Mouse (Mus musculus): ENCODE measurements around the gene Fgfr2. TPM values are rescaled to one million over a fixed set of nuclear protein-coding genes. Genes with fewer than 3 reads are reported as not detected.

Gene Fgfr2
- polyA plus RNA-seq, 2 experiments from 2014 or later = not detected

DNA sequence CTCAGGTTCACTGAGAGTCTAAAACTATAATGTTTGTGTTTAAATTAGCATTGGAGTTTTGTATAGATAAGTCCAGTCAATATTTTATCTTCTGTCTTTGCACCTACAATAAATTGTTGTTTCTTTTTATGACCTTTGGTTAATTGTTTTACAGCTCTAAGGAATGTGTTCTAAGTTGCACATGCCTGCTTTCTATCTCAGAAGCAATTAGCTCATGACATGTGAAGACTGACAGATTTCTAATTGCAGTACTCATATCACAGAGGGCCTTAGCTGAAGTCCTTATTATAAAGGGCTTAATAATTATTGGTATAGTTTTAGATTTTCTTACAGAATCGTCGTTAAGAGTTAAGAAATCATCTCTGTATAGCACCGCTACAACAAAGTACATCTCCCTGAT, 1107.2 kb downstream of the Fgfr2 start:
- no peak for ATAC-seq

DNA sequence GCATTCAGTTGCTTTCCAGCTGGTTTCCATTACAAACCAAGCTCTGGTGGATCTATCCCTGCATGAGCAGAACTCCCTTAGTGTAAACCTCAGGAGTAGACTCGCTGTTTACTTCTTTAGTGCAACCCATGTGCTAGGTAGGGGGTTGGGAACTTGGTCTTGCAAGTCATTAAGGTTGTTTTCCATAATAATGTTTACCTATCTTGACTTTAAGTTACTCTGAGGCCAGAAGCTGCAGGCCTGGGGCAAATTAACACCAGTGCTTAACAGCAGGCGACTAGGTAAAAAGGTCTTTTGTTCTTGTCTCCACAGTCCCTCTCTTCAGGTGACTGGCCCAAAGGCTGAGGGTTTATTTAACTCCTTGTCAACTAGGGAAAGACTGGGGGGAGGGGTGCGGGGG, 1108.0 kb downstream of the Fgfr2 start:
- no peak for ATAC-seq

DNA sequence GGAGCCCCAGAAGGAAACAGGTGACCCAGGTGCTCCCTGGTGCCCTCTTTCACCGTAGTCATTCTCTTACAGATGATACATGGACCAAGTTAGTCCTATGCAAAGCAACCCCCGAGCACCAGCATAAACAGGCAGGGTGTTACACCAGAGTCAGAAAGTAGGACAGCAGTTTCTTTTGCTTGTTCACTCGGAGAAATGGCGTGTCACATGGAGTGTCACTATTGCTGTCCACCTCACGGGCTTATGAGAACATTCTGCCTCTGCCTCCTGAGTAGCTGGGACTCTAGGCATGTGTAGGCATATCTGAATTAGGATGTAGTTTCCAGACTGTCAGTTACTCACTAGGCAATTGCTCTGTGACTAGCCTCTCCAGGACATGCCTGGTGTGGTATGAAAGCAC, 1109.2 kb downstream of the Fgfr2 start:
- no peak for ATAC-seq

DNA sequence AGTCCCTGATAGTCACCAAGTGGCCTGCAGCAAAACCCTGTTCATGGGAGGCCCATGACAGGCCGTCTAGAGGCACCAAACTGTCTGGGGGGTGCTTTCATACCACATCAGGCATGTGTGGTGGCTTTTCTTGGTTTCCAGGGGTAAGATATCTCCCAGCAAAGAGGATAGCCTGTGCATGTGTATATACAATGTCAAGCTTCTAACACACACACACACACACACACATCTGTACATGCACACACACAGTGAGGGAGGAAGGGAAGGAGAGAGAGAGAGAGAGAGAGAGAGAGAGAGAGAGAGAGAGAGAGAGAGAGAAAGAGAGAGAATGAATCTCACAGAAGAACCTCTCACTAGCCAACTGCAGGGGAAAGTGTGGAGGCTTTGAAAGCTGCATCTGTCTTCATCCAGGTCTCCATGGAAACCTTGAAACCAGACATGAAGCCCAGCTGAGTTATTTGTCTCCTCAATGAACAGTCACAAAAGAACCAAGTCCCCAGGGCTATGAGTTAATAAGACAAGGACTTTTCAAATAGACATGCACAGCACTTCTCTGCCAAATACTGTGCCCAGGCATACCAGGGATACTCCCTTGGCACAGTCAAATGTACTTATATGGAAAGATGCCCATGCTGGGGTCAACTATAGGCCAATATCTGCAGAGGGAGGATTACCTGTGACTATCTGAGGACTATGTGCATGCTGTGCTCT, 1110.0 kb downstream of the Fgfr2 start:
- no peak for ATAC-seq

DNA sequence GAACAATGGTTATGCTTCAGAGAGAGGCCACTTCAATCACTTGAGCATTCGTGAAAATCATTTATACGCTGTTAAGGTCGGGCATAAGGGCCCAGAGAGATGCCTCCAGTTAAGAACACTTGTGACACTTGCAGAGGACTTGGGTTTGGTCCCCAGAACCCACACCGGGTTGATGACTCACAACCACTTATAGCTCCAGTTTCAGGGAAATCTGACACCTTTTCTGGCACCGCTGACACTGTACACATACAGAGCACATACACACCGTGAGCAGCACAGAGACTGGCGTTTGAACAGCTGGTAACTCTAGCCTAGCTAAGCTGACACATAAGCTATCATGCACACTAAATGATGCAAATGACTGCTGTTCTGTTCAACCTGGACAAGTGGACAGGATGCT, 1114.1 kb downstream of the Fgfr2 start:
- ATAC-seq = no peak

DNA sequence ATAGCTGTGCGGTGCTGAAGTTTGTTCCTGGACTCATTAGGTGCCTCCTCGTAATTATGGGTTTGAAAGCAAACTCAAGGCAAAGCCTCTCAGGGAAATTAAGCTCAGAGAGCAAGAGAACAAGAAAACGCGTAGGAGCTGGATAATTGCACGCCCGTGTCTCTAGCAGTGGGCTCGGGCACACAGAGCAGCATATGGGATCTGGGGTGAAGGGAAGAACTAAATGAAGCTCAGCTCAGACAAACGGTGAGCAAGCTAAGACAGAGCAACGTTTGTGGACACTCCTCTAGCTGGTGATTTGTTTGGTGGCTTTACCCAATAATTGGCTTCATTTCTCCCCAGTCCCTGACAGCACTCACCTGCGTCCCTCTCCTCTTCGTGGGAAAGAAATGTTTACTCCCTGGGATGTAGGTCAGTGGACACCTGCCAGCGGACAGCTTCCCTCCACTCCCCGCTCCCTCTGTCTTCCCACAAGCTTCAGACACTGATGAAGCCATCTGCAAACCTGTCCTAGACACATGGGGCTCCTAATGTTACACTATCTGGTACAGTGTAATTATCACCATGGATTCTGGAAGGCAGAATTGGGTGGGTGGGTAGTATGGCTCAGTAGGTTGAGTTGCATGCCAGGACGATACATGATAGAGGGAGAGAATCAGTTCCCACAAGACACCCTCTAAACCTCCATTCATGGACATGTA, 1117.0 kb downstream of the Fgfr2 start:
- ATAC-seq = no peak

DNA sequence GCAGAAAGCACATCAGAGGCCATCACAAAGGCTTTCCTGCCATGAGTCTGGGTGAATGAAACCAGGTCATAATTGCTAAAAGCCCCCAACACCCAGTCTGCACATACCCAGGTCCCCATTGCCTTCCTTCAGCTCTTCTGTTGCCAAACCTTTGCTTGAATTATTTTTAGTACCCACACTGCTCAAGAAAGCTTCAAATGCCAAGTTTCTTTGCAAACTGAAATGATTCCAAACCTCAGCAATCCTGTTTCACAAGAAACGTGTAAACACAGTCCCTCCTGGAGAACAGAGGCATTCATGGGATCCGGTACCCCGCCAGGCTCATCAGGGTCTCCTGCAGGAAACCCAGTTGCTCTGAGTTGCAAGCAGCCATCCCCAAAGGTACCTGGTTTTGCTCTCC, 1130.3 kb downstream of the Fgfr2 start:
- no peak for ATAC-seq

DNA sequence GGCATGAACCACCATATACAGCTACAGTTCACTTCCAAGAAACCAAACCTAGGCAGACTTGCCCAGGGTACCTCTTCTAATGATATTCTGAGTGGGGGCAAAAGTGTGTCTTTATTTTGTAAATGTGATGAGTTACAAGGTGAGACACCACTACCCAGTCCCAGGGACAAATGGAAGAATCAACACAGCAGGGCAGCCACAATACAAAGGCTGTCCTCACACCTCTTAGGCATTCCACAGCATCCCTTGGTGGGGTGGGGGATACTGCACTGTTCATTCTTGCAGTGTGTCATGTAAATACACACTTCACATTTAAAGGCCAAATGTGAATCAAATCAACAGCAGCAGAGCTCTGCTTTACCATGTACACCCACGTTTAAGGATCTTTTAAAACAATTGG, 1130.9 kb downstream of the Fgfr2 start:
- ATAC-seq = no peak

DNA sequence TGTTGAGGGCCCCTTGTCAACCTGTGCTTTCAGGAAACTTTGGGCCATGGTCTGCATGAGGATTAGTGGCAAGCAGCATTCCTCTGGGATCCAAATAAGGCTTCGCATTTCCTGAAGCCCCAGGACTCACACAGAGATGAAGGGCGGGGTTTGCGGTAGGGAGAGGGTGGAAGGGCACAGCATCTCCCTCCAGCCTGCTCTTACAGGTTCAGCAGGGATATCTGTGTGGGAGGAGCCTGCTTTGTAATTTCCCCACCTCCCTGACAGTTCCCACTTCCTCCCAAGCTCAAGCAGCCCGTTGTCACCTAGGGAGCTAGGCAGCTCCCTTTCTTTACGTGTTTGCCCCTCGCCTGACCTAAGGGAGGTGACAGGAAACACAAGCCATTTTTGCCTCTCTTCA, 1134.1 kb downstream of the Fgfr2 start:
- no peak for ATAC-seq

DNA sequence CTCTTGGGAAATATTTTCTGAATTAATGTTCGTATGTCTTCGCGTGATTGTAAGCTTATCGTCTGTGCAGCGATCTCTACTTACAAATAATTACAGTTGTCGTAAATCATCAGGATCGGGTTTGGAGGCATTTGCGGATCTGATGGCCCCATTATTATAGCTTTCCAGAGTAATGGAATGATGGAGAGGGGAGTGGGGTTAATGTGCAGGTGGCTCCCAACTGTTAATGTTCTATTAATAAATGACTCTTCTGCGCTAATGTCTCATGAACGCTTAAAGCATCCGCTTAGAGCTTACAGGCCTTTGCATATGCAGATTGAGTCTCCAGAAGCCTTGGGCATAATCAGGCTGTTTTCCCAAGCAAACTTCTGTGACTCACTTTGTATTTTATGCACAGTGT, 1144.5 kb downstream of the Fgfr2 start:
- ATAC-seq = no peak

DNA sequence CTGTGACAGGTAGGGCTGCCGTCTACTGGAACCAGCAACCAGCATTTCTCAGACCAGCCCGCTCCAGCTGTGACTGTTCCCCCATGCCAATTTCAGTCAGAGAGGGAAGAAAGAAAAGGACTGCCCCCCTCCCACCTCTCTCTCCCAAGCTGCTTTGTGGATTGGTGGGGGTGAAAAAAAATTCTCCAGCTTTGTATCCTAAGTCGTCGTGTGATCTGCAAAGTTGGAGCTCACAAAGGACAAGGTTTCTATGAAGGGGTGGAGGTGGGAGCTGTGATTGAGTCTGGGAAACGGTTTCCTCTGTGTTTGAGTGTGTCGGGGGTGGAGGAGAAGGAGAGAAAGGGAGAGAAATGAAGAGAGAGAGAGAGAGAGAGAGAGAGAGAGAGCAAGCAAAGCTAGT, 1147.3 kb downstream of the Fgfr2 start:
- ATAC-seq = no peak

DNA sequence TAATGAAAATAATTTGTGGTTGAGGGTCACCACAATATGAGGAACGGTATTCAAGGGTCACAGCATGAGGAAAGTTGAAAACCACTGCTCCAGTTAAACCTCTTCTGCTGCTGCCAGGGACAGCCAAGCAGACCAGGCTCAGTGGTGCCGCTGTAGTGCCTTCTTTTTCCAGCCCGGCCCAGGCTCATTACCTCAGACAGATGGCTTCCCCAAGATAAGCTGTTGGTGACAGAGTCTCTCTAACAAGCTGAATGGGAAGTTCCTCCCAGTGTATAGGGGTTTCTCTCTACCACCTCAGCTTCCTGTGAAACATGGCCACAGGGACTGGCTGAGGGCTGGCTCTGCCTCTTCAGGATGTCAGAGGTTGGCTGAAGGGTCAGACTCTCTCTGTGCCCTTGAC, 1152.9 kb downstream of the Fgfr2 start:
- no peak for ATAC-seq

DNA sequence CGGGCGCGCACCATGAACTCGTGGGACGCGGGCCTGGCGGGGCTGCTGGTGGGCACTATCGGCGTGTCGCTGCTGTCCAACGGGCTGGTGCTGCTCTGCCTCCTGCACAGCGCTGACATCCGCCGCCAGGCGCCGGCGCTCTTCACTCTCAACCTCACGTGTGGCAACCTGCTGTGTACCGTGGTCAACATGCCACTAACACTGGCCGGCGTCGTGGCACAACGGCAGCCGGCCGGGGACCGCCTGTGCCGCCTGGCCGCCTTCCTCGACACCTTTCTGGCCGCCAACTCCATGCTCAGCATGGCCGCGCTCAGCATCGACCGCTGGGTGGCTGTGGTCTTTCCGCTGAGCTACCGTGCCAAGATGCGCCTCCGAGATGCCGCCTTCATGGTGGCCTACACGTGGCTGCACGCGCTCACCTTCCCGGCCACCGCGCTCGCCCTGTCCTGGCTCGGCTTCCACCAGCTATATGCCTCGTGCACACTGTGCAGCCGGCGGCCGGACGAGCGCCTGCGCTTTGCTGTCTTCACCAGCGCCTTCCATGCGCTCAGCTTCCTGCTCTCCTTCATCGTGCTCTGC, 1156.1 kb downstream of the Fgfr2 start:
- ATAC-seq = no peak

DNA sequence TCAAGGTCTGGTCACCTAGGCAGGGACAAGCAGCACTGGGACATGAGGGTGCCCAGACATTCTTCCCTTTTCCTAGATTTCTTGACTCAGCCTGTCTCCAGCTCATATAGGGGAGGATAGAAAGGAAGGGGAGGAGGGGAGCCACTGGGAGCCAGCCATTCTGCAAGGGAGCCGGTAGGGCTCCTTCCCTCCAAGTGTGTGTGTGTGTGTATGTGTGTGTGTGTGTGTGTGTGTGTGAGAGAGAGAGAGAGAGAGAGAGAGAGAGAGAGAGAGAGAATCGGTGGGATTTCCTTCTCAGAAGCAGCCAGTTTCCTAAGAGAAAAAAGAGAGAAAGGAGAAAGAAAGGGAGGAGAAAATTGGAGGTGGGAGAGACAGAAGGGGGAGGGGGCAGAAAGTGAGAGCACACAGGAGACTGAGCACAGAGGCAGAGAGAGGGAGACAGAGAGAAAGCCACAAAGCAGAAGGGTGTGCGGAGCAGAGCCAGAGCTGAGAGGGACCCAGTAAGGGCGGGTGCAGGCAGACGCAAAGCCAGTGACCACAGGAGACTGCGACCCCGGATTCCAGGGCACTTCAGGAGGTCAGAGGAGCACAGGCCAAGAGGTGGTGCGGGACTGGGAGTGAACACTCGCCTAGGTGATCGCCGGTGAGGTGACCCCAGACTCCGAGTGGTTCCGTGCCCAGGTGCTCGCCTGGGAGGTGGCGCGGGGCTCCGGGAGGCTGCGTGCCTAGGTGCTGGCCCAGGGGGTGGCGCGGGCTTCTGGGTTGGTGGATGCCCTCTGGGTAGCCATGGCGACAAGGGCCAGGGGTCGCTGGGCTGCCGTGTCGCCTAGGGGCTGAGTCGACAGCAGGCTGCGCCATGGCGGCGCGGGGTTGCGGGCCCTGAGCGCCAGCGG, 1156.9 kb downstream of the Fgfr2 start, which contains the start of gene Gpr26:
TSS of gene Gpr26 (plus strand) at position 438 of the 893 bp plus-strand sequence.
- ATAC-seq = no peak

DNA sequence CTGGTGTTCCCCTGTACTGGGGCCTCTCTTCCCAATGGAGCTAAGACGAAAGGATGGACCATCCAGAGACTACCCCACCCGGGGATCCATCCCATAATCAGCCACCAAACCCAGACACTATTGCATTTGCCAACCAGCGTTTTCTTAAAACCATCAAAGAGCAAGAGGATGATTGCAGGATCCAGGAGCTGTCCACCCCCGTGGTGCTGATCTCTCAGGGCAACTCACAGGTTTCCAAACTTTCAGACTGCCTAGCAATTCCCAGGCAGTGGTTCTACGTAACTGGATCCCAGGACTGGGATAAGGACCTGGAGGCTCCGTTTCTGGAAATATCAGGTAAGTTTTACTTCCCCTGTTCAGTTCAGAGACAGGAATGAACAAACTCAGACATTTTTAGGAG, 1162.6 kb downstream of the Fgfr2 start:
- ATAC-seq = no peak

DNA sequence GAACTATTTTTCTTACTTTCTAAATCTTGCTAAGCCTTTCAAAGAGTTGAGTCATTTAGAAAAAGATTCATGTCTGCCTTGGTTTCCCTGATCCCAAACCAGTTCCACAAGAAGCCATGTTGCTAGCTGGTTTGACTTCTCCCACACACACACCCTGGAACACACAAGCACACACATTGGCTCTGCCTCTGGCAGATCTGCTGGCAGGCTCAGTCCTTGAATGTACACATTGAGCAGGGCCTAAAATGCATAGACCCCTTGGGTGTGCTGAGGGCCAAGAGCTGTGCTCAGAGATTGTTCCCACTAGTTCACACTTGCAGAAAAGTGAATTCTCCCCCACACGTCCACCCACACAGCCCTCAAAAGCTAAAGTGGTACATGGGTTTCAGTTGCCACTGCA, 1164.4 kb downstream of the Fgfr2 start:
- no peak for ATAC-seq

DNA sequence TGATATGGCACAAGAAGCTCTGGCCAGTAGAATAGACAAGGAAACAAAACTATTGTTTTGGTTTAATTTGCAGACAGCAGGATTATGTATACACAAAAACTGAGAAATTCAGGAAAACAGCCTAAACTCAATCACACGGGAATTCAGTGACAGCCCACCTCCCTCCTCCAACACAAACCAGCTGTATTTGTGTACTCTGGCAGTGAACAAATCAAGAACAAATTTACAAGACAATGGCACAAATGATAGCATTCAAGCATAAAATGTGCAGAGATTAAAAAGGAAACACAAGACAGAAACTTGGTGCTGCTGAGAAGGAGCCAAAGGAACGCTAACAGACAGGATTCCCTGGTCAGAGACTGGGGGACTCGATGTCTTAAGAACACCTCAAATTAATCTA, 1169.7 kb downstream of the Fgfr2 start:
- no peak for ATAC-seq

DNA sequence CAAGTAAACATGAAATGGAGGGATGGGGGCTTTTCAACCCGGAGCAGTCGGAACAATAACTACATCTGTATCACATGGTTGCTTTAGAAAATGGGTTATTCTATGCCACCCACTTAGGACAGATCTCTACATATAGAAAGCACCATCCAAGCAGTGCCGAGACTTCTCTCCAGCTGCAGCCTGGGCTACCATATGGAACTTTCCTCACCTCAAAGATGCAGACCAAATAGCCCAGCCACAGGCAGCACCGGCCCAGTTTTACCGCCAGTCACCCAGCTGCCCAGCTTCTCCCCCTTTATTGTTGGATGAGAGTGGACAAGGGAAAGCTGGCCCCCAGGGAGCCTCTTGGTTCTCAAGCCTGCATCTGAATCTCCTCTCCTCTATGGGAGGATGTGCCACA, 1172.0 kb downstream of the Fgfr2 start:
- no peak for ATAC-seq

DNA sequence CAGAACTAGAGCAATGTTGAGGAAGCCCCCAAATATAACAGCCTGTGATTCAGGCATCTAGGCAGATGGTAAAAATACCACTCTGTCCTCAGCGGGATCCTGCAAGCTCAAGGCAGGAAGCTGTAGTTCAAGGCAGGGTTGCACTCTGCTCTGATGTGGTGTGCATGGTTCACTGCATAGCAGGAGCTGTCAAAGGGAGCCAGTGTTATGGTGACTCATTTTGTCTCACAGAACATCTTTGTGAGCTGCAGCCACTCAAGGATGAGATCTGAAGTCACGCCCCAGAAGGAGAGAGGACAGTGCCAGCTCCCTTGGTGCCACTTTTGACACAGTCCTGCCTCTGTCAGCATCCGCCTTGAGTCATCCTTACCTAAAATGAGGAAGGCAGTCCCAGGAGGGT, 1185.5 kb downstream of the Fgfr2 start:
- ATAC-seq = no peak

DNA sequence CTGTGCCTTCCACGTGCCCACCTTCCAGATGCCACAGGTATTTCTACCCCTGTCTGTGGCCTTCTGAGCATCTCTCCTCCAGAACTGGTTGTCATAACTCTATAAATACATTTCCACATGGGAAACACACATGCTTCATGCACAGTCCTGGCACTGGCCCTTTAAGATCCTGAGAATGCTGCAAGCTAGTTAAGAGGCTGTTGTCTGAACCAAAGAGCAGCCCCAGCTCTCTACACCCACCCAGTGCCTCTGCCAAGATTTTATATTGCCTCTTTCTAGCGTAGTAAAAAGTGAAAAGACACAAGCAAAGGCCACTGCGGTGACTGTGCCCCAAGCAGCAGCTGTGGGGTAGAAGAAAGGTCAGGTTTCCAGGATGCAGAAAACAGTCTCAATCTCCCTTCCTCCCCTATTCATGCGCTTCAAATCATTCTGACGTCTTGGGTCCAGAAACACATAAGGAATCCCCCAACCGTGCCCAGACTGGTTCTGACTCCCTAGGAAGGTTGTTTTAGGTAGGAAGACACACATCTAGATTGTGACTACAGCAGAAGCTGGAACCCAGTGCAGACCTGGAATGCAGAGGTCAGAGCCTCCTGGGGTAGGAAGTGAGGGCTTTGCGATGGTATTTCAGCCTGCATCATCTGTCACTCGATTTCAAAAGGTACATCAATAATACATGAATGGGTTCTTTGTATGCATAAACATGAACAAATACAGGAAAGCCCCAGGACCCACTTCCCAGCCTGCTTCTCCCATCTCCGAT, 1195.7 kb downstream of the Fgfr2 start:
- ATAC-seq = no peak

DNA sequence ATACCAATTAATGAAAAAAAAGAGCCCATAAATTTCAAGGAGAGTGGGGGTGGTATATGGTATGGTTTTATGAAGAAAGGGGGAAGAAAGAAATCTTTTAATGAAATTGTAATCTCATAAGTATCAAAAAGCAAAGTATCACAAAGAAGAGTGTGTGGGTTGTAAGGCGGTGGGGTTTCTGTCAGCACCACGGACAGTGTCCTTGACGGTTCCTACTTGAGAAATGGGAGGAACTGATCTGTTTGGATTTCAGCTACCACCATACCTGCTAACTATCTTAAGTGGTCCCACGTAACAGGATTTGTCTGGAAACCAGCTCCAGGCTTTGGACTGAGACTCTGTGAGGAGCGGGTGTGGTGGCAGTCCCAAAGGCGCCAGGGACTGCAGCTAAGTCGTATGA, 1205.8 kb downstream of the Fgfr2 start:
- ATAC-seq = no peak

DNA sequence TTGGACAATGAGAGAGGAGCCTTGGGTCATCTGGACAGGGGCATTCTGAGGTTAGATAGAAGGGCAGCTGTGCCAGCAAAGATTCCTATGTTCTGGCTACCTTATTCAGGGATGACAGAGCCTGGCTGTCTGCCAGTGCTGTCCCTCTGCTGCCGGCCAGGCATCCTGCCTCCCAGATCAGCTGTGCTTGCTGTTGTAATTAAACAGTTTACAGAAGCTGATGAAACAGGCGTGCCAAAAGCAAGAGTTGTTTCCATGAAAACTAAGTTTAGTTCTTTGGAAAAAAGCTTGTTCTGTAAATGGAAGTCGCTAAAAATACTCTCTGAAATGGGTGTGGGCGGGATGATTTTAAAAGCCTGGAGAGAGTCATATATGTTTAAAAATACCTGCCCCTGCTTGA, 1213.5 kb downstream of the Fgfr2 start:
- no peak for ATAC-seq

Measured in activated CD4-positive, CD25-positive, alpha-beta regulatory T cell, adult 4 months (primary cell).